Mouse (Mus musculus): Measurements from ENCODE around the gene Adm. TPM values are rescaled to one million over a fixed set of nuclear protein-coding genes. Genes with fewer than 3 reads are reported as not detected.
"Not testable (repeated sequence)": the region's sequence is repeated elsewhere in the genome, so short reads cannot be mapped to it uniquely, and the experiment has no call there.

Gene Adm
- not detected for polyA plus RNA-seq (2021)

DNA sequence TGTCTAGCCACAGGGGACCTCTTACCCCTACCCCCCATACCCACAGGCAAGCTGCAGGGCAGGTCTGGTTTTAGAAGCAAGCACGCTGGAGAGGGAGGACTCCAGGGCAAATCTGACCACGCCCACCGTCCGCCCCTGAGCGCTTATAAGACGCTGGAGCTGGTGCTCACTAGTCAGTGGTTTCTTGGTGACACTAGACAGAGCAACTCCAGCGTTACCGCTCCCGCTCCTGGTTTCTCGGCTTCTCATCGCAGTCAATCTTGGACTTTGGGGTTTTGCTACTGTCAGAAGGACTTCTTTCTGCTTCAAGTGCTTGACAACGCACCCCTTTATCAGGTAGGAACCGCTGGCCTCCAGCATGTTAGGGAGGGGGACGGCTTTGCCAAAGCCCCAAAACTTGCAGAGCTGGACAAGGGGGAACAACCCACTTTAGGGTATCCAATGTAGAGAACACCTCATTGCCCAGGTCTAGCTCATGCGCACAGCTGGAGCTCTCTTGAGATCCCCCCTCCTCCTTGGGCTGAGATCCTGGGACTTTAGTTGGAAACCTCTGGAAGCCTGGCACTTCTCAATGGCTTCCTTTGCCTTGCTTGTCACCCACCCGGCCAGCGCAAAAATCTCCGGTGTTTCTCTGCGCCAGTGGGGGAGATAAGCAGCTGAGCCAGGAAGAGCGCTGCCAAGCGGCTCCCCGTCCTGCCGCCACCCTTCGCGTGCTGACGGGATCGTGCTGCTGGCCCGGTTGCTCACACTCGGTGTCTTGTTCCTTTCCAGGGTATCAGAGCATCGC lies at the start of gene Adm:
Adm (plus strand) TSS at position 176 of the 787 bp plus-strand sequence.
- no peaks in the 10 kb centered on the region for H3K27me3 ChIP-seq
- TF ChIP-seq CTCF (IDR thresholded peaks at IDR 0.05): no peak
- CTCF ChIA-PET: interaction anchor here (1.2 kb wide), 1 partner anchor 195 kb away, joined by 3 read pairs; no protein-coding TSS in a partner anchor
- POLR2A ChIA-PET: interaction anchor here (0.6 kb wide), 1 partner anchor 918 kb away, joined by 4 read pairs; no protein-coding TSS in a partner anchor
- no peak for DNase-seq (ENCODE audit: low read depth, low spot score)
- in situ Hi-C loops (cut with MboI; ENCODE audit: low pct_unique_long_range_greater_than_20kb): loop anchor here (5.0 kb wide), 3 partner anchors 80 to 340 kb away; no protein-coding TSS in a partner anchor
- no peak for ATAC-seq

DNA sequence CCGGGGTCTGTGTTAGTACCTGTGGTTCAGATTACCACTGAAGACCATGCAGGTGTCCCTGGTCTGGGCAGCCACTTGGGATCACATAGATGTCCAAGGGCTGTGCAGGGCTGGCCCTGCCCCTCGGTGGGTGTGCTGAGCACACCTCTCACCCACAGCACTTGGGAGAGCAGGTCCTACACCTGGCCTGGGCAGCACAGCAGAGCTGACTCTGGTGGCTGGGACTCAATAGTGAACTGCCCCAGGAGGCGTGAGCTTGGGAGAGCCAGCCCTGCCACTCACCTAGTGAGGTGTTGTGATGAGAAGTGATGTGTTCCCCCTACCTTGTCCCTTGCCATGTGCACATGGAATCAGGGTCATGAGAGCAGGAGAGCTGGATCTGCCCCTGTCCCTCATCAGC lies 43.8 kb upstream of the Adm start:
- no peak for ATAC-seq

DNA sequence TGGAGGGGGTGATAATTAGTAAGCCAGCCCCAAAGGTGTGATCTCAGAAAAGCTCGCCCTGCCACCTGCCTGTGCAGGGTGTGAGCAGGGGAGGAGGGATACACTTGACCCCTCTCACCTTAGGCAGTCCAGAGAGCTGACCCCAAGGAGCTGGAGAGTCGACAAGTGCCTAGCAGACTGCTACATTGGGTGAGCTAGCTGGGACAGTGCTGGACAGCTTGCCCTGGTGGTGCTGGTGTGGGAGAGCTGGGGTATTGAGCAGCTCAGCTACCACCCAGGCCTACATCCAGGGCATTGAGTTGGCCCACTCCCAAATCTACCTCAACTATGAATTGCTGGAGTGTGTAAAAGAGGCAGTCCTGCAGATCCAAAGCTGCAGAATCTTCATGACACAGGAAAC lies 43.3 kb upstream of the Adm start:
- ATAC-seq: no peak
- in situ Hi-C loops (cut with MboI; ENCODE audit: low pct_unique_long_range_greater_than_20kb): no loop called here
- DNase-seq (ENCODE audit: low read depth, low spot score): no peak
- ChIA-PET CTCF (interaction anchor here (0.8 to 0.9 kb wide), 2 partner anchors 23 to 67 kb away, joined by 3 read pairs; no protein-coding TSS in a partner anchor), POLR2A (no interaction called here)
- TF ChIP-seq CTCF (IDR thresholded peaks at IDR 0.05): no peak
- no peaks in the 10 kb centered on the region for H3K27me3 ChIP-seq

More for the DNA sequence above, 43.8 kb upstream of the Adm start:
- POLR2A ChIA-PET: no interaction called here
- in situ Hi-C loops (cut with MboI; ENCODE audit: low pct_unique_long_range_greater_than_20kb): no loop called here
- no peak for TF ChIP-seq CTCF (IDR thresholded peaks at IDR 0.05)
- no peaks in the 10 kb centered on the region for H3K27me3 ChIP-seq
- no peak for DNase-seq (ENCODE audit: low read depth, low spot score)
- CTCF ChIA-PET: interaction anchor here (0.8 to 0.9 kb wide), 2 partner anchors 23 to 67 kb away, joined by 3 read pairs; no protein-coding TSS in a partner anchor

DNA sequence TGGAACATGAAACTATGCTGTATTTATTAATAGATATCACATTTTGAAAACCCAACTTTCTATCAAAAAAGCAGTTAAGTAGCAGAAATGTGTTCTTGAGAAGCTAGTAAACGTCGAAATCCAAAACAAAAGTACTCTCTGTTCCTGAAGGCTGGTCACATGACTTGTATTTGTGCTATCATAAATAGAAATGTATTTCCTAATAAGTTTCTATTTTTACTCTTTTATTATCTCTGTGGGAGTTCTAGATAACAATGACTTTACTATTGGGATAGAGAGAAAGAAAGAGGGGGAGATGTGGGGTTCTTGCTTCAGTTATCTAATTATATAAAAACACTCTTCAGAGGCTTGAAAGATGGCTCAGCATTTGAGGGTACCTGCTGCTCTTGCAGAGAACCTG lies 42.2 kb upstream of the Adm start:
- CTCF ChIA-PET: no interaction called here
- no peak for TF ChIP-seq CTCF (IDR thresholded peaks at IDR 0.05)
- no peak for ATAC-seq
- POLR2A ChIA-PET: no interaction called here
- no peak for DNase-seq (ENCODE audit: low read depth, low spot score)
- in situ Hi-C loops (cut with MboI; ENCODE audit: low pct_unique_long_range_greater_than_20kb): no loop called here
- H3K27me3 ChIP-seq: no peaks in the 10 kb centered on the region

DNA sequence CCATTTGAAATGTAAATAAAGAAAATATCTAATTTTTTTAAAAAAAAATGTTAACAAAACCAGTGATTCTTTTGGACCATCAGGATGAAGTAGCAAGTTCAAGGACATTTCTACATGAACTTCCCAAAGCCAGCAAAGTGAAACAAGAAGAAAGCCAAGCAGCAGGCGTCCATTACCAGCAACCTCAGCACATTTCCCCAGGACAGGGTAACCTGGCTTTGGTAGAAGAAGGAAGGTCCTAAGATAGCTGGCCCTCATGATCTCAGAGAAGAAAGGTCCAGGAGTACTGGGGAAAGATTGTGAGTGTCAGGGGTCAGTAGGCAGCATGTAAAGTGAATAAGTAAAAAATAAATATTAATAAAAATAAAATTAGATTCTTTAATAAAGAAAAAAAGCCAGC lies 39.7 kb upstream of the Adm start:
- no peak for ATAC-seq
- DNase-seq (ENCODE audit: low read depth, low spot score): no peak
- no peak for TF ChIP-seq CTCF (IDR thresholded peaks at IDR 0.05)
- H3K27me3 ChIP-seq: no peaks in the 10 kb centered on the region
- ChIA-PET CTCF (no interaction called here), POLR2A (interaction anchor here (0.6 kb wide), 1 partner anchor 195 kb away, joined by 3 read pairs; no protein-coding TSS in a partner anchor)
- in situ Hi-C loops (cut with MboI; ENCODE audit: low pct_unique_long_range_greater_than_20kb): no loop called here

DNA sequence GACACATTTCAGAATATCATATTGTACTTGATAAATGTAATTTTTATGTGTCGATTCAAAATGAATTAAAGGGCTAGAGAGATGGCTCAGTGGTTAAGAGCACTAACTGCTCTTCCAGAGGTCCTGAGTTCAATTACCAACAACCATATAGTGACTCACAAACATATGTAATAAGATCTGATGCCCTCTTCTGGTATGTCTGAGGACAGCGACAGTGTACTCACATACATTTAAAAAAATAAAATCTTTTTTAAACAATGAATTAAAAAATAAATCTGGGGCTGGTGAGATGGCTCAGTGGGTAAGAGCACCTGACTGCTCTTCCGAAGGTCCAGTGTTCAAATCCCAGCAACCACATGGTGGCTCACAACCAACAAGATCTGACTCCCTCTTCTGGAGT lies 33.5 kb upstream of the Adm start:
- H3K27me3 ChIP-seq; CTCF ChIA-PET; DNase-seq (ENCODE audit: low read depth, low spot score); POLR2A ChIA-PET; in situ Hi-C loops (cut with MboI; ENCODE audit: low pct_unique_long_range_greater_than_20kb); ATAC-seq: not testable (repeated sequence)
- TF ChIP-seq CTCF (IDR thresholded peaks at IDR 0.05): peak; percentile 59

DNA sequence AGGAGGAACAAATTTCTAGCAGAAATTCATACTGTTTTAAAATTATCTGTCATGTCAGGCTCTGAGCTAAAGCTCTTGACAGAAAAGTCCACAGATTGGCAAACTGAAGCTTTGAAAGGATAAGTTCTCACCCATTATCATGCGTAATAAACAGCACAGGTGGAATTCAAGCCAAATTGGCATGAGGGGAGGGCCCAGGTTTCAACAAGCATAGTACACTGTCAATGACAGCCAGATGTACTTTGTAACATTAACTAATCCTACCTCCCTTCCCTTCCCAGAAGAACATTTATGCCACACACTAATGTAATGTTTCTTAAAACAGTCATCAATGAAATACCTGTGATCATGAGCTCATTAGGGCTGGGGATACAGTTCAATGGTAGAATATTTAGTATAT lies 30.3 kb upstream of the Adm start:
- H3K27me3 ChIP-seq: no peaks in the 10 kb centered on the region
- DNase-seq (ENCODE audit: low read depth, low spot score) (no peak), ATAC-seq (no peak)
- CTCF ChIA-PET: no interaction called here
- no peak for TF ChIP-seq CTCF (IDR thresholded peaks at IDR 0.05)
- in situ Hi-C loops (cut with MboI; ENCODE audit: low pct_unique_long_range_greater_than_20kb): no loop called here
- POLR2A ChIA-PET: no interaction called here

DNA sequence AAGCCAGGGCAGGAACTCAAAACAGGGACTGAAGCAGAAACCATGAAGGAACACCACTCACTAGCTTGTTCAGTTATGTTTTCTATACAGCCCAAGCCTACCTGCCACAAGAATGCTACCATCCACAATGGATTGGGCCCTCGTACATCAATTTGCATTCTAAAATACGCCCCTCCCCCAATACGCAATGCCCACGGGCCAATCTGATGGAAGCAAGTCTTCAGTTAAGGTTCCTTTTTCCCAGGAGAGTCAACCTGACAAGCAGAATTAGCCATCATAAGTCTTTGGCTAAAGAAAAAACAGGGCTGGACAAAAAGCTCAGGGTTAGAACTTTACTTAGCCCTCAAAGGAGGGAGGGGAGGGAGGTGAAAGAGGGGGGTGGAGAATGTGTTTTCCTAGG lies 22.0 kb upstream of the Adm start:
- ChIA-PET CTCF (no interaction called here), POLR2A (no interaction called here)
- ATAC-seq (no peak), DNase-seq (ENCODE audit: low read depth, low spot score) (no peak)
- in situ Hi-C loops (cut with MboI; ENCODE audit: low pct_unique_long_range_greater_than_20kb): no loop called here
- H3K27me3 ChIP-seq: no peaks in the 10 kb centered on the region
- TF ChIP-seq CTCF (IDR thresholded peaks at IDR 0.05): no peak

DNA sequence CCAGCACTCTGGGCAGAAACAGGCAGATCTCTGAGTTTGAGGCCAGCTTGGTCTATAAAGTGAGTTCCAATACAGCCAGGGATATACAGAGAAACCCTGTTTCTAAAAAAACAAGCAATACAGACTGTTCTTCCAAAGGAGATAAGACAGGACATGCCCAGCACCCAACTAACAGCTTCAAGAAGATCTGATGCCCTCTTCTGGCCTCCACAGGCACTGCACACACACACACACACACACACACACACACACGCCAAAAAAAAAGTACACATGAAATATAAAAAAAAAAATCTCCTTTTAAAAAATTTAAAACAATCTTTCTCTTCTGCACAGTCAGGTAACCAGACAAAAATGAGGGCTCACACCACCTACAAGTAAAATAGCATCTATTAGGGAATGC lies 20.6 kb upstream of the Adm start:
- no peak for TF ChIP-seq CTCF (IDR thresholded peaks at IDR 0.05)
- ATAC-seq (no peak), DNase-seq (ENCODE audit: low read depth, low spot score) (no peak)
- POLR2A ChIA-PET: interaction anchor here (0.6 to 0.7 kb wide), 2 partner anchors 10 to 1713 kb away, joined by 3 to 4 read pairs; no protein-coding TSS in a partner anchor
- CTCF ChIA-PET: interaction anchor here (0.8 kb wide), 1 partner anchor 27 kb away, joined by 3 read pairs; no protein-coding TSS in a partner anchor
- H3K27me3 ChIP-seq: no peaks in the 10 kb centered on the region
- in situ Hi-C loops (cut with MboI; ENCODE audit: low pct_unique_long_range_greater_than_20kb): no loop called here

DNA sequence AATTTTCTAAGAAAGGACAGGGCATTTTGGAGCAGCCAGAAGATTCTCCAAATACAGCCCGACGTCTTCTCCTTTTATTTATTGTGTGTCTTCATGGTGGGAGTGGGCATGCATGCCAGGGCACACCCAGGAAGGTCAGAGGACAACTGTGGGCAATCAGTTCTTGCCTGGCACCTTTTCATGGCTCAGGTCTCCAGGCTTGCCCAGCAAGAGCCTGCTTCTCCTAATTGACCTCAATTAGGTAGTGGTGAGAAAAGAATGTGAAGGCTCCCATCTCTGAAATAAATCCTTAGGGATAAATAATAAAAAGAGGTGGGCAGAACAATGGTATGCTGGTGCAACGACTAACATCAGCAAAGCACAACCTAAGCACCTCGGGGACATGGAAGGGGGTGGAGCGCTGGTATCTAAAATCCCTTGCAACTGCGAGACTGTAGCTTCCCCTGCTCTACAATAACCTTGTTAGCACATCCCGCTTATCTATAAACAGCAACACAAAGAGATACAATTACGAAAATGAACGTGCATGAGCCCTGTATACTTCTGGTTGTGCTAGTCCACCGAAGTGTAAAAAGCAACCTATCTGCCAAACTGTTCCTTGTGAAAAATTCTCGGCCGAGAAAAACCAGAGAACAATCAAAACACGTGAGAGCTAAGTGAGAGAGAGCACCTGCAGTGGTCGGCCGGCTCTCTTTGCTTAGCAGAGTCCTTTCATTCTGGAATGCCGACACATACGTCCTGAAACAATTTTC lies 13.9 kb upstream of the Adm start:
- DNase-seq (ENCODE audit: low read depth, low spot score) (peak; percentile 20), ATAC-seq (no peak)
- H3K27me3 ChIP-seq: no peaks in the 10 kb centered on the region
- CTCF ChIA-PET: no interaction called here
- in situ Hi-C loops (cut with MboI; ENCODE audit: low pct_unique_long_range_greater_than_20kb): no loop called here
- no peak for TF ChIP-seq CTCF (IDR thresholded peaks at IDR 0.05)
- POLR2A ChIA-PET: no interaction called here

Measured in Patski (cell line).